Mouse (Mus musculus): Measurements from ENCODE around the gene Clnk. TPM values are rescaled to one million over a fixed set of nuclear protein-coding genes. Genes with fewer than 3 reads are reported as not detected.
"Not testable (repeated sequence)": the region's sequence is repeated elsewhere in the genome, so short reads cannot be mapped to it uniquely, and the experiment has no call there.

The Clnk gene
- total RNA-seq (2021) = under 1 TPM; 0.16 to 0.23 TPM
- long read RNA-seq, experiment 1 = 0 reads
- long read RNA-seq, experiment 2 = 0 reads

DNA sequence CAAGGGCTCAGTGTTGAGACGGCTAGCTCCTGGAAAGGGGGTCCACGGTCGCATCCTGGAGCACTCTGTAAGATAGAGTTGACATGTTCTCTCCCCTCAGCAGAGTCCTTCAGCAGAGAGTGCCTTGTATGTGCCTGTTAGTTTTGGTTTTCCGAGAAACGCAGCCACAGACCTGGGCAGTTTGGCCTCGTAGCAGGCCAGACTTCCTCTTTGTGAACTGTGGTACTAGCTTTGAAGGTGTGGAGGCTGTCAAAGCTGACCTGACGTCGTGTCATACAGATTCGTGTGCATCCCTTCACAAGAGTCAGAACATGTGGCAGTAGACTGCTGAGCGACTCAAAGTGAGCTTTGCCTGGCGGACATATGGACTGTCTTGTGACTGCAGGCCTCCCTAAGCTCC, at the start of gene Clnk:
Gene Clnk, minus strand, starts transcription at position 191 of the 400 bp plus-strand sequence.
- no peak for DNase-seq (ENCODE audit: low spot score in 2 of 2)

DNA sequence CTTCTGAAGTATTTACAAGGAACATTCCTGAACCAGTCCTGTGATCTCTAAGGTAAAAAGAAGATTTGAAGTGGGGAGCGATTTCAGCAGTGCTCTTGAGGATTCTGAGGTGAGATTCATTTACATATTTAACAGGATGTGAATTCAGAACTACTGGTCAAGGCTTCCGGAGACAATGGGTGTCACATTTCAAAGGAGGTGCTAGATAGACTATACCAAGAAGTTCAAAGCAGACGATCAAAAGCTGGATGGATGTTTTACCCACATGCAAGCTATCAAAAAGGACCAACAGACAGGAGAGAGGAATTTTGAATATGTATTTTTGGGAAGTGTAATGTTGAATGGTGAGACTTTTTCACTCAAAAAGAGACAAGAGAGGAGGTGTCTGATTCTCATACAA, 28.7 kb upstream of the Clnk start:
- no peak for DNase-seq (ENCODE audit: low spot score in 2 of 2)

DNA sequence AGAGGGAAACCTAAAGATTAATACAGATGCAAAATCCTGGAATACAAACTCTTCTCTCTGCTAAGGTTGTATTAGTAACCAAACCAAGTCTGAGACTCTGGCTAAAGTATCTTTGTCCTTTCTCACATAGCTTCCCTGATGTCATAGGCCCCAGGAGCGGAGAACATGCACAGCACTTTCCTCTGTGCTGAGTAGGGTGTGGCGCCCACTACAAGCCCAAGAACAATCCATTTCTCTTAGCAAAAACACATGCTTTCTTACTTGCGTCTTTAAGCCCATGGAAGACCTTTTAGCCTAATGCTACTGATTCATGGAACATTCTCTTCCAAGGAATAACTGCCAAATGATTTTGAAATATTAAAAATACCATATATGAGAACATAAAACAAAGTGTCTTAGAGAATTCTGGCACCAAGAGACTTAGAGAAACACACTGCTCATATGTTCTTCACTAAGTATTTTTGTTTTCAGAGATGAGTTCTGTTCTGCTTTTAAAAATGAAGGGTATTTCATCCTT, 28.0 kb upstream of the Clnk start:
- DNase-seq (ENCODE audit: low spot score in 2 of 2) = no peak

DNA sequence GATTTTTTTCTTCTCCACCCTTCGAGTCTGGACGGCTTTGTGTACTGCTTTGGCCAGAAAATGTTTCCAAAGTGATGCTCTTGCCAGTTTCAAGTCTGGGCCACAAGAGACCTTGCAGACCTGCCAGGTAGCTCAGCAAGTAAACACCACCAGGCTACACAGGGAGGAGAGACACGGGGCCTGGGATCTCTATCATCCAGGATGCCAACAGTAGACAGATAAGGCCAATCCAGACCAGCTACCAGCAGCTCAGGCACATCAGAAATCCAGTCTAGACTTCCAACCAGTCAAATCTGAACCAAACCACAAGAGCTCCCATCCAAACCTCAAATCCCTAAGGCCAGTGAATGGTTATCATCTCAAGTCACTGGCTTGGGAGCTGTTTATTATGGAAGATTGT, 26.3 kb upstream of the Clnk start:
- DNase-seq (ENCODE audit: low spot score in 2 of 2) = no peak

DNA sequence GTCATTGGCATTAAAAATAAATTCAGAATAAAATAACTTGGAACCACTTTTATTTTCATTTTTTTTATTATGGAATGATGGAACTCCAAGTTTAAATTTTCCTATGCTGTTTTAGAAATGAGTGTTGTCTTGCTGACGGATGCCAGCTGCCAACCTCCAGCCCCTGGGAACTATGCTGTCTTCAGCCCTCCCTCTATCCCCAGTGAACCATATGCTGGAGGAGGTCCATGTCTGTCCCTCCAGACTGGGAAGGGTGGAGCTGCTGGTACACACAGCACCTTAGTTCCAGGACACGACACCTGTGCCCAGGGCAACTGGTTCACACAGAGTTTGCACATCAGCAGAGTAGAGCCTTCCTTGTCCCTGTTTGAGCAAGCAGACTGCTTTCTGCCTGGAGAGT, 22.4 kb upstream of the Clnk start:
- no peak for DNase-seq (ENCODE audit: low spot score in 2 of 2)

DNA sequence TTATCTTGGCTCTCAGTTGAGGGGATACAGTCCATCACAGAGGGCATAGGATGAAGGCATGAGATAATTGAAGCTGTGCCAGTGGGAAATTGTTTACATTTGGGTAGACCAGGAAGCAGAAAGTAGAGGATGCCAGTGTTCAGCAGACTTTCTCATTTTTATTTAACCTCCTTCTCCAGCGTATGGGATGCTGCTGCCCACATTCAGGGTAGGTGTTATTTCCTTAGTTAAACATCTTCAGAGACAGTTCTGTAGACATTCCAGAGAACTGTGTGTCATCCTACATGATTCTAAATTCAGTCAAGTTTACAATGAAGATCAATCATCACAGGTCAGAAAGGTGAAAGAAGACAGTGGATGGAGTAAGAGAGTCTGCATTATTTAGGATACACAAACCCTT, 12.0 kb upstream of the Clnk start:
- no peak for DNase-seq (ENCODE audit: low spot score in 2 of 2)

DNA sequence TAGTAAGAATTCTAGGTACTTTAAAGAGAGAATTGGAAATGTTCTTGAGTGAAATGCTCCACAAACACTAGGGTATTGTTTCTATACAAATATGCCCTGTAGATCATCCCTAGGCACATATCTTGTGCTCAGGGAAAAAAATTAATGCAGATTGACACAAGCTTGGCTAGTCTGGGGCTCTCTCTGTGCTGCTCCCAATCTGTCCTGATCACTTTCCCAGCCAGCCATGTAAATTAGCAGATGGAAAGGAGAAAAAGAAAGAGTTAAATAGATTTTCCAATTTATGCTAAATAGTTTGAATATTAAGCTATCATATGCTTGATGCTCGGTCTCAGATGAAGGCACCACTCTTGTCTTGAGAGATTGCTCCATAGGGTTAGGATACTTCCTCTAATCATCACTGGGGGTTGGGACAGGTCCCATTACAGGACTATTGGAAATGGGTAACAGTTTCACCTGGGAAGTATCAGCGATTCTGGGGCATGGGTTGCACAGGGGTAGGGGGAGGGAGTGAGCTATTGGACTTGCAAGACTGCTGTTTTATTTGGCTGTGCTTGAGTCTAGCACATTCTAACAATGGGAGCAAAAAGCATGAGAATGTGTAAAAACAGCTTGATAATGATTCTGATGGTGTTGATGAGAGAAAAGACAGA, 10.1 kb upstream of the Clnk start:
- no peak for DNase-seq (ENCODE audit: low spot score in 2 of 2)

DNA sequence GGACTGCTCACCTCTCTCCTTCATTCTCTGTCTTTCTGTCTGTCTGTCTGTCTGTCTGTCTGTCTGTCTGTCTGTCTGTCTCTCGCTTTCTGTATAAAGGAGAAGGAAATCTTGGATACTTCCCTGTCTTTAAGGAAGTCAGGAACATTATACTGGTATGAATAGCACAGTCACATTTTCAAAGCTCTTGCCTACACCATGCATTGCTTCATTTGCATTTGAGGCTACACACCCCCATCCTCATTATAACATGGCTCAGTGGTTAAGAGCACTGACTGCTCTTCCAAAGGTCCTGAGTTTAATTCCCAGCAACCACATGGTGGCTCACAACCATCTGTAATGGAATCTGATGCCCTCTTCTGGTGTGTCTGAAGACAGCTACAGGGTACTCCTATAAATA, 6.0 kb upstream of the Clnk start:
- DNase-seq (ENCODE audit: low spot score in 2 of 2) = not testable (repeated sequence)

DNA sequence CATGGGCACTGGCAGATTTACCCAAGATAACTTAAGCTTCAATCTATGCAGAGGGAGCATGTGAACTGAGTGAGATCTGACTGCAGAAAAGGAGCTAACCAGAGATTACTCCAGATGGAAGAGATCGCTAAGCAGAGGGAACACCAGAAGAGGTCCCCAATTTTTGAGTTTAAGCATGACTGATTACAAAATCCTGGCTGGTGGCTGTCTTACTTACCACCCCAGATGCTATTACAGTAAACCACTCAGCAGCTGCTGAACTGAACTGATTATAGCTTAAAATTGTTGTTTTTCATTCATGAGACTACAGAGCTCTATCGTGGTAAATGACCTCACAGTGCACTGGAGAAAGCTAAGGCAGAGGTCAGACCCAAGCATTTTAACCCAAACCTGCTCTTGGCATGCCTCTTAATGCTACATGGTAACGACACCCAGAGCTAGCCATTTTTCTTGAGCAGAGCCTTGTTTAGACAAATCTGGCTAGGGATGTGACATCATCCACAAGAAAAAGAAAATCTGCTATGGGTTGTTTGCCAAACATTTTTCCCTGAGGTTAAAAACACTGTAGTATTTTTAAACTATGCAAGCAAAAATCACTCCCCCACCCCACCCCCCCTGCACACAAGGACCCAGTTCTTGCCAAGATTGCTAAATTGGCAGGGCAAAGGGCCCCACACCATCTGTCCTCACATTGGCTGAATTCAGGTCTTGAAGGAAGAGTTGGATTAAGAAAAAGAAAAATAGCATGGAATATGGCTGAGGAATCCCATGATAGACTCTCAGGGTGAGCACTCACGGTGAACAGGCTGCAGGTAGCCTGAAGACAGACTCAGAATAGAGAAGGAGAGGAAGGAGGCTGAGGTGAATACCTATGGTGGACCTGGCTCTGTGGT, 5.4 kb upstream of the Clnk start:
- DNase-seq (ENCODE audit: low spot score in 2 of 2) = peak in 1 of 2 experiments; percentile 4

DNA sequence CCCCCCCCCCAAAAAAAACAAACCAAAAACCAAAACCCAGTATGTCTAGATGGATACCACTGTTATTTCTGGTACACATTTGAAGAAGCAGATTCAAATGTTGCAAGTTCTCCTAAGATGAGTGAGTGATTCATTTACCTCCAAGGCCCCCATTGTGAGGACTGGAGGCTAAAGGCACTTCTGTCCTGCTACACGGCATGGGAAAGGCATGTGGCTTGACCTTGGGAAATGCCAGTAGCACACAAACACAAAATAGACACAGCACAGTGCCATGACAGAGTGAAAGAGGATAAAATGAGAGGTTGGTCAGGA, 4.8 kb upstream of the Clnk start:
- peak; percentile 20 to 26 for DNase-seq (ENCODE audit: low spot score in 2 of 2)

DNA sequence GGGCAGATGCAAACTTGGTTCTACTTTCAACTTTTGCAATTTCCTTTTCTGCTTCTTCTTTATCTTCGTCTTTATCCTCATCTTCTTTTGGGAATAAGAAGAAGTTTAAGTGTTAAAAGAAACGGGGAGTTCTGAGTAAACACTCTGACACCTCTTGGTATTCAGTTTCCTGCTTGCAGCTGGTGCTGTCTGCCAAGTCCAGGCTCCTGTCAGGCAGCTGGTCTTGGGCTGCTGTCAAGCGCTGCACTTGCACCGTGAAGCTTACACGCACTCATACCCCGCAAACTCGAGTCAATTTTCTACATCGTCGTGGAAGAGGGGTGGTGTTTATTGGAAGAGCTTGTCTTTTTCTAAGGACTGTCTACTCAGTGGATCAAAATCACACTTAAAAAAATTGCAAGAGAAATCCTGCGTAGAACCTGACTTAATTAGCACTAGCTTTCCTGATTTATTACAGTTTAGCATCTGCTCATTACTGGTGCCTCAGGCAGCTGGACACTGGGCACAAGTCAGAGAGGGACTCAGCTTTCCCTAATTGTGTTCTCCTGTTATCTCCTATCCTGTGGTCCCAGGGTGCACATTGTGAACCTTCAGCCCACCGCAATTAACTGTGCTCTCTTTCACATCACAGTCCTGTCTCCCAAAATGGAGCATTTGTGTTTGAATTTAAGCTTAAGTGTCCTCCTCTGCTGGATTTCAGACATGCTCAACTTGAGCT, 3.5 kb upstream of the Clnk start:
- no peak for DNase-seq (ENCODE audit: low spot score in 2 of 2)

DNA sequence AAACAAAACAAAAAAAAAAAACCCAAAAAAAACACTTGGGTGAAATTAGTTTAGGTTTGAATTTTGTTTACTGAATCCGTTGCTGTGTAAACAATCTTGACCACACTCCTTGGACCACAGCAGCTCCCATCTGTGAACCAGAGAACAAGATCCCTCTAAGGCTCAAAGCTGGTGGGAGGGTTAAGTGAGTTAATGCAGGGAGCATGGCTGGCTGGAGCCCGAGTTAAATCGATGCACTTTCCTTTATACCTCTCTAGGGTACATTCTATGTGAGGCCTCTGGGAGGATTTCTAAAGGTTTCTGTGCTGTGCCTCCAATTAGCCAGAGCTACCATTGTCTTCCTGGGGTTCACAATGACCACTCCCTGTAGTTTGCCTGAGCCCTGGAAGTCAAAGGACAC, 1.2 kb downstream of the Clnk start:
- no peak for DNase-seq (ENCODE audit: low spot score in 2 of 2)

DNA sequence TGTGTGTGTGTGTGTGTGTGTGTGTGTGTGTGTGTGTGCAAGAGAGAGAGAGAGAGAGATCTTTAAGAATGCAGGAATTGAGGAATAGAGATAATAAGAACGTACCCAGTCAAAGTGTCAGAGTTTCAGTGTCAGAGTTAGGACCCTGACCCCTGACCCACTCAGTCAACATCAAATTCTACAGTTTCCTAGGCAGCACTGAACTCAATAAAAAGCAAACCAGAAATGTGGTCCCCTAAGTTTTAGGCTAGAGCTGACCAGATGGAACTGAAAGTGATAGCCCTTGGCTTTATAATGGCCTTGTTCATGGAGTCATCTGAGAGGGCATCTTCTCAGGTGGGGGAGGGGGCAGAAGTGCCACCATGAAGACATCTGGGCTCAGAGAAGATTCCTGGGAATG, 1.7 kb downstream of the Clnk start:
- DNase-seq (ENCODE audit: low spot score in 2 of 2) = no peak

DNA sequence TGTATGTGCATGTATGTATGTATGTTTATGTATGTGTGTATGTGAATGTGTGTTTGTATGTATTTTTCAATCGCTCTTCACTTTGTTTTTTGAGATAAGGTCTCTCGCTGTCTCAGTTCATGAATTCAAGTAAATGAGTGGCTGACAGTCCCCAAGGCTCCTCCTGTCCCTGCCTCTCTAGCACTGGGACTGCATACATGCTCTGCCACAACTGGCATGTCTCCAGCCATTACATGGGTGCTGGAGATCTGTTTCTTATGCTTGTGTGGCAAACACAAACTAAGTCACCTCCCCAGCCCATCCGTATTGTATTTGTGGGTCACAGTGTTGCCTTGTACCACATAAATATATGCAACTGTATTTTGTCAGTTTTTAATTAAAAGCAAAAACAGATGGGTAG, 3.7 kb downstream of the Clnk start:
- no peak for DNase-seq (ENCODE audit: low spot score in 2 of 2)

DNA sequence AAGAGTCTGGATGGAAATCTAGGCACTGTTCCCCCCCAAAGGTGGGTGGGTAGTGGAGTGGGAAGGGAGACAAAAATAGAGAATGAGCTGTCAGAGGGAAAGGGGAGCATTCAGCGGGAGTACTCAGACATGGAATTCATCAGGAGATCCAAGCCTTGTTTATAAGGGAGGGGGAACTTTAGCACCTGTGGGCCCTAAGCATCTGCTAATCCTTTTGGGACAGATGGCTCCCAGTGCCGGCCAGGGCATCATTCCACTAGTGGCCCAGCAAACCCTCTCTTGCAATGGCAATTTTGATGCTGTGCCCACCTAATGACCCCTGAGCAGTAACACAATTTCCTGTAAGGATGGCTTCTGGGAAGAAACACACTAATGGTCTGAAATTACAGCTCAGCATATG, 5.0 kb downstream of the Clnk start:
- no peak for DNase-seq (ENCODE audit: low spot score in 2 of 2)

DNA sequence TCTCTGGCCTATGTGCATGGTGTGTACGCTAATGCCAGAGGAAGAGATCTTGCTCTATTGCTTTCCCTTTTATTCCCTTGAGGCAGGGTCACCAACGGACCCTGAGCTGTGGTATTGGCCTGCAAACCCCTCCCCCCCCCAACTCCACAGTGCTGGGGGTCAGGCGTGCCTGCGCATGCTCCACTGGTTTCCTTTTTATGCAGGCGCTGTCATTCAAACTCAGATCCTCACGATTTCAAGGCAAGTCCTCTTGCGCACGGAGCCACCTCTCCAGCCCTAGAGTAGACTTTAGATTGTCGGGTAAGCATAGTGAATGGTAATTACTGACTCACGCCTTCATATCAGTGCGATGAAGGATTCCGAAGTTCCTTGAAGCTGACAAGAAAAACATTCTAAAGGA, 6.1 kb downstream of the Clnk start:
- no peak for DNase-seq (ENCODE audit: low spot score in 2 of 2)

DNA sequence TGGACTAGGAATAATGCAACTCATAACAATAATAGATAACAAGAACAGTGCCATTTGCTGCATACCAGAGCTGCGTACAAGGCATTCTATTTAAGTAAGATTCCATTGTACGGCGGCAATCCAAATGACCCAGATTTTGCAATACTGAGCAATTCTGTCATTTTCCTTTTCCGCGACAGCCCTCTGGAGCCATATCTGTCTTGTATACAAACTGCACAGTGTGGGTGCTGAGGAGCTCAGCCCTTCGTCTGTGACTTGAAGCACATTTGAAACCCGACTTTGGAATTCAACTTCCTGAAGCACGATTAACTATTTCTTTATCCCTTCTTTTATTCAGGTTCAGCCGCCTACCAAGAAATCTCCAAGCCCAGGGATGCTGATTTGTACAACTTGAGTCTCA, 6.6 kb downstream of the Clnk start:
- no peak for DNase-seq (ENCODE audit: low spot score in 2 of 2)

DNA sequence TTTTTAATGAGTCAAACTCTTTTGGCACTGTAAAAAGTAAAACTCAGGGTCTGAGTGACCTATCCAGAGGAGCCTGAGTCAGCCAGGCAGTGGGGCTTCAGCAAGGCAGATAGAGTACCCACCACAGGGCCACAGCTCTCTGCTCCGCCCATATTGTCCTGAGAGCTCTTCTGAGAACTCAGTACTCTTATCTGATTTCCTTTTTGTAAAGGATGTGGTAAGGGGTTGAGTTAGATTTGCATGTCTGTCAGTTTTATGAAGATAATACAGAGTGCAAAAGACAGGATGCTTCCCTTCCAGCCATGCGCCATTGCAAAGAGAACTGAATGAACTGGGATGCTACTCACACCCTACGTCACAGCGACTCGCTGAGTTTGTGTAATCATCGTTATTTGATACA, 12.0 kb downstream of the Clnk start:
- no peak for DNase-seq (ENCODE audit: low spot score in 2 of 2)

DNA sequence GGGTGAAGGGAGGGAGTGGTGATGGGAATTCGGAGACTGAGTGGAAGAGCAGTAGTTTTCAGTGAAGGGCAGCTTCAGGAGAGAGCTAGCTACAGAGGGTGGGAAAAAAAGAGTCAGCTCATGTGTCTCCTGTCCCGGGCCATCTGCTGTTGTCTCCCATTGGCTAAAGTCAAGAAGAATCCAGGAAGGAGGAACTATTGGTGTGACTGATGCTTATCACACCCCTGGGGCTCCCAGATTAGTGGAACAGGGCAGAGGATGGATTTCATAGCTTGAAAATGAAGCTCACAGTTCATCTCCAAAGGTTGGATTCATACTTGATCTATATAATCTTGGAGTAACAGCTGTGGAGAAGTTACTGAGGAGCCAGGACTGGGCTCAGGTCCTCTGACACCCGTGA, 13.6 kb downstream of the Clnk start:
- DNase-seq (ENCODE audit: low spot score in 2 of 2) = no peak

DNA sequence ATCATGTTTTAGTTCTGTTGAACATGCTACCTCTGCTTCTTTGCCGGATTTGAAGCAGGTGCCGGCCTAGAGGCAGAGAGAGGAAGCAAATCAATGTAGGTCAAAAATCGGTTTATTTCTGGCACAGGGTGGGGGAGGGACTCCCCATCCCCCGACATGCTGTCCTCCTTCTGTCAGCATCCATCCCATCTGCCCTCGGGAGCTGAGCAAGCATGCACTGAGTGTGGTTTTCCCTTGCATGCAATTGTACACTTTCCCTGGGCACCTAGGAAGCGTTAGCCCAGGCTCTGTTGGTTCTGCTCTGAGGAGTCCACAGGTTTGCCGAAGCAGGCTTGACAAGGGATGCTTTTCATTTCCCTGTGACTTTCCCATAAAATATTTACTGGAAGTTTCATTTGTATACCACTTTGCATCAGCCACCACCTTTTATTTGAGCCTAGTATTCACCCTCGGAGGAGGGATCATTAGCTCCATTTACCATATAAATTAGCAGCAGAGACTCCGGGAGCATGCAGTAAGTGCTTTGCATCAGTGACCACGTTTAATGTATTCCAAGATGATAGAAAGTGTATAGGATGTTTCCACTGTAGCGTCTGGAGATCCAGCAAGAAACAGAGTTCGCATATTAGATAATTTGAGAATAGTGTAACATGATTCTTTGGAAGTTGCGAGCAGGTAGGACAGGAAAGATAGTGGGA, 14.2 kb downstream of the Clnk start:
- DNase-seq (ENCODE audit: low spot score in 2 of 2) = no peak

DNA sequence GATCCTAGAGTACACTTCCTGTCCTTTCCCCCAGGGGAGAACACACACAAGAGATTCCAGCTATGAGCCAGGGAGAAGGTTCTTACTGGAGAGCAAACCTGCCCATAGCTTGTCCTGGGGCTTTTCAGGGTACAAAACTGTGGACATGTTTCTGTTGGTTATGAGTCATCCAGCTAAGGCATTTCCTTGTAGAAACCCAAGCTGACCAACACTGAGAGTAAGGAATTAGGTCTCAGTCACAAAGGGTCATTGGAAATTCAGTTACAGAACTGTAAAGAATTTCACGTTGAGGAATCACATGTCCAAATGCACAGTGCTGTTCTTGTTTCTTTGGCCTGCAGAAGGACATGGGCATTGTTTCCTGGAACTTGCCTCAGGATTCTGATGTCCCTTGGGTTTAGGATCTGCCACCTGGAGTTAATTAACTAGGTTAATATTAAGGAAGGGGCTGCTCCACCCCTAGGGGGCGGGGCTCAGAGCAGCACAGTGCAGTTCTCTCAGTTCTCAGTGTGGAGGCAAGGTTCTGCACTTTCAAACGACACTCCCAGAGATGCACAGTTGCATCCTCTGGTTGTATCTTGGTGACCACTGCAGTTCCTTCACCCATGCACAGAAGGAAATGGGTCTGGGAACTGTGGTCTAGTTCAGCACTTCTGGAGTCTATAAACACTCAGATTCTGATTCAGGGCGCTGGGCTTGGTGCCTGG, 18.4 kb downstream of the Clnk start:
- DNase-seq (ENCODE audit: low spot score in 2 of 2) = no peak

Measured in adrenal gland, adult 18-20 months (tissue).